Mouse (Mus musculus) lung, postnatal 4 days (tissue): ENCODE data around the gene Lypd5.

Source experiments
- DNase-seq, 2 experiments: peaks; one replicate each; pipeline ENCODE4 v3.0.0; 2021

The Lypd5 gene

DNA sequence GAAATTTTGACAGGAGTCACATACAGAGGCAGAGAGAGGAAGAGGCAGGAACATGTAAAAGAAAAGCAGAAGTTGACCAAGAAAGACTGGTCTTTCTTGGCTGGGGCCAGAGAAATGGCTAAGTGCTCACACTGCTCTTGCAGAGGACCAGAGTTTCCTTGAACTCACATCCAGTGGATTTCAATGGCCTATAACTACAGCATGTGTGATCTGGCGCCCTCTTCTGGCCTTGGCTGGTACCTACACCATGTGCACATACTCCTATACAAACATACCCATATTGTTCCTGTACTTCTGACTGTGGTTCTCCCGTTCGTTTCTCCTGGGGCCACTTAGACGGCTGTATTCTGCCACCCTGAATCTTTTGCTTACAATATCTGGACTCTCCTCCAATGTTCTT lies 12.0 kb downstream of the Lypd5 start:
- no peak for DNase-seq

DNA sequence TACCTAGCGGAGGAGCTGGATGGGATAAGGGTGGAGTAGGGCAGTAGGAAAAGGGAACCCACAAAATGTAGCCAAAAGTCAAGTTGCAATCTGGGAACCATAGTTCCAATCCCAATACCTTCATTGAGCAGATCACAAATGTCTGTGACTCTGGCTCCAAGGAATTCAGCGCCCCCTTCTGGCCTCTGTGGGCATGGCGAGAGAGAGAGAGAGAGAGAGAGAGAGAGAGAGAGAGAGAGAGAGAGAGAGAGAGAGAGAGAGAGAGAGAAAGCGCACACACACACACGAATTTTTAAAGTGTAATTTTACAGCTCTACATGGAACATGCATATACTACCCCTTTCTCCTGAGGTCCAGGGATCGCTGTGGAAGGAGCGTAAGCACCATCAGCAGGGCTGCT lies 14.2 kb downstream of the Lypd5 start:
- peak in 1 of 2 experiments; percentile 46 for DNase-seq

DNA sequence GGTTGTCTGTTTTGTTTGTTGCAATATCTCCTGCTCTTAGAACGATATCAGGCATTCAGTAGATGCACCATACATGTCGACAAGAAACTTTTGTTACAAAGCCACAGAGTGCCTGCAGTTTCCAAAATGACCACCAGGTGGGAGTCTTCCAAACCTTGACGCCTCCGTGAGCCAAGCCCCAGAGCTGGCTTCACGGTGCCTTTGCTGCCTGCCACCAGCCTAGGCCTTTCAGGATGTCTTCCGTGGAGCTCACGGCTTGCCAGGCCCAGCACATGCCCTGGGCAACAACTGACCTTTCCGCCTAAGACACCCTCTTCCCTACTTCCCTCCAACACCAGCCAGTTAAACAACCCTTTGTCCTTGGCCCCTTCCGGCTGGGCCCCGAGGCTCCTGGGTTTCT lies 15.8 kb downstream of the Lypd5 start:
- peak; percentile 65 to 85 for DNase-seq

DNA sequence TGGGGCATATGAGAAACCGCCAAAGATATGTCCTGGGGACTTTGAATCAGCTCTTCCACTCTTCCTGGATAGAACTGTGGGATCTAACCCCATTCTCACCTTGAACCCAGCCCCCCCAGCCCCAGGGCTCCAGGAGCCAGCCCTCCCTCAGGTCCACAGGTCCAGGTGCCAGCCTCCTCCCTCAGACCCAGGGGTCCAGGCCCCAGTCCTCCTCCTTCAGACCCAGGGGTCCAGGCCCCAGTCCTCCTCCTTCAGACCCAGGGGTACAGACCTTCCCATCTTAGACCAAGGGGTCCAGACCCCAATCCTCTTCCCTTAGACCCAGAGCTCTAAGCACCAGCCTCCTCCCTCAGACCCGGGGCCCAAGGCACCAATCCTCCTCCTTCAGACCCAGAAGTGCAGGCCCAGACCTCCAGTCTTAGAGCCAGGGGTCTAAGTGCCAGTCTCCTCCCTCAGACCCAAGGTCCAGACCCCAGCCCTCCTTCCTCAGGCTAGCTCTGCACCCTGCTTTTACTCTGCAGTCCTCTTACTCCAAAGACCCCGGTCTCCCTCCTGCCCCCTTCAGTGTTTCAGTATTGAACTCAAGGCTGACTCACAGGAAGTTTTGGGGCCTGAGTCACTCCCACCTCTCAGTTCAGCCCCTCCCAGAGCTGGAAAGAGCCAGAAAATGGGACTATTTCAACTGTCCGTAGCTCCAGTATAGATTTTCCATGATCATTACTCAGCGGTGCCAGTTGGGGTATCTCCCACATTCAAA lies 16.4 kb downstream of the Lypd5 start:
- no peak for DNase-seq

DNA sequence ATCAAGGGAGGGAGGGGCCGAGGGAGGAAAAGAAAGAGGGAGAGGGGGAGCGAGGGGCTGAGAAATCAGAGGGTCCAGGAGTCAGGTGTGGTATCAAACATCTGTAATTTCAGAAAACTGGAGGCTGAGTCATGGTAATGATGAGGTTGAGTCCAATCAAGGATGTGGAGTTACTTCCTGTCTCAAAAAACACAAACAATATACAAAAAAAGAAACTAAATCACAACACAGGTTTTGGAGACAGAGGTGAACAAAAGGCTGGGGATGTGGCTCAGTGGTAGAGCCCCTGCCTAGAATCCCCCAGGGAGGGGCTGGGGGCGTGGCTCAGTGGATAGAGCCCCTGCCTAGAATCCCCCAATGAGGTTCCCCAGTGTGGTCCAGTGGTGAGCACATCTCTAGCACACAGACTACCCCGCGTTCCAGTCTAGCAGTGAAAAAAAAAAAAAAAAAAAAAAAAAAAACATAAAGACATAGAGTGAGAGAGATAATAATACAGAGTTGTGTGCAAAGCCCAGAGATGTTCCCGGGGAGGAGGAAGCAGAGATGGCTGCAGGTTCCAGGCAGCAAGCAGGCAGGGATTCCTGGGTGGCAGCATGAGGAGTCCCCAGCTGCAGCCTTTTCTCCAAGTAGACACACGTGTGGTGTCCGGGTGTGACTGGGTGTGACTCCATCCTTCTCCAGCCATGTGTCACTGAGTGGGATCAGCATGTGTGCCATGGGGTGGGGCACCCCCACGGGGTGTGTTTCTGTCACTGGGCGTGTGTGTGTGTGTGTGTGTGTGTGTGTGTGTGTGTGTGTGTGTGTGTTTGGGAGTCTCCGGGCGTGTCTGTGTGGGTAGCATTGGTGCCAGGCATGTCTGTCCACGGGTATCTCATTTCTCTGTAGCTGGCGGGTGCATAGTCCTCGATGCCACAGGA lies 18.0 kb downstream of the Lypd5 start:
- DNase-seq = no peak

DNA sequence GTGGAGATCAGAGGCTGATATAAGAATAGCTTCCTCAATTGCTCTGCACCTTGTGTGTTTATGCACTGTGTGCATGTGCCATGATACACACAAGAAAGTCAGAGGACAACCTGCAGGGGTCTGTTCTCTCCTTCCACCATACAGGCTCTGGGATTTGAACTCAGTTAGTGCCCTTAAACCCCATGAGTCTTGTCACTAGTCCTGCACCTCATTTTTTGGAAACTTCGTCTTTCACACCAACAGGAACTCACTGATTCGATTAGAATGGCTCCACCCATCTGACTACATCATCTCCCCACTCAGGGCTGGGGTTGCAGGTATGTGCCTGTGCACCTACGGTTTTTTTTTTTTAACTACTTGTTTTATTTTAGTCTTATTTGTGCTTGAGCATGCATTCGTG lies 19.2 kb downstream of the Lypd5 start:
- DNase-seq = no peak

DNA sequence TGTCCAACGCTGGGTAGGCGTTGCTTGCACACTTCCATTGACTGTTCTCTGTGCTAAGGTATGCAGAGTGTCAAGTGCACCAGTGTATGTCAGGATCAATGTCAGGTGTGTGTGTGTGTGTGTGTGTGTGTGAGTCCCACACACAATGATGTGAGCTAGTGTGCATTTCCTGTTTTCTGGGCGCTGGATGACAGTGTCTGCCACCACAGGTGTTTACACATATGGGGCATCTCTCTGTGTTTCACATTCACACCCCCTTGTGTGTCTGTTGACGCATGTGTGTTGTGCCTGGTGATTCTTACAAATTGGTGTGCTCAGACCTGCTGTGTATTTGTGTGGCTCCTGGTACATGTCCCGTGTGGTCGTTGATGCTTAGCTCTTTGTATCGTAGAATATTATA lies 19.9 kb downstream of the Lypd5 start:
- DNase-seq = no peak

DNA sequence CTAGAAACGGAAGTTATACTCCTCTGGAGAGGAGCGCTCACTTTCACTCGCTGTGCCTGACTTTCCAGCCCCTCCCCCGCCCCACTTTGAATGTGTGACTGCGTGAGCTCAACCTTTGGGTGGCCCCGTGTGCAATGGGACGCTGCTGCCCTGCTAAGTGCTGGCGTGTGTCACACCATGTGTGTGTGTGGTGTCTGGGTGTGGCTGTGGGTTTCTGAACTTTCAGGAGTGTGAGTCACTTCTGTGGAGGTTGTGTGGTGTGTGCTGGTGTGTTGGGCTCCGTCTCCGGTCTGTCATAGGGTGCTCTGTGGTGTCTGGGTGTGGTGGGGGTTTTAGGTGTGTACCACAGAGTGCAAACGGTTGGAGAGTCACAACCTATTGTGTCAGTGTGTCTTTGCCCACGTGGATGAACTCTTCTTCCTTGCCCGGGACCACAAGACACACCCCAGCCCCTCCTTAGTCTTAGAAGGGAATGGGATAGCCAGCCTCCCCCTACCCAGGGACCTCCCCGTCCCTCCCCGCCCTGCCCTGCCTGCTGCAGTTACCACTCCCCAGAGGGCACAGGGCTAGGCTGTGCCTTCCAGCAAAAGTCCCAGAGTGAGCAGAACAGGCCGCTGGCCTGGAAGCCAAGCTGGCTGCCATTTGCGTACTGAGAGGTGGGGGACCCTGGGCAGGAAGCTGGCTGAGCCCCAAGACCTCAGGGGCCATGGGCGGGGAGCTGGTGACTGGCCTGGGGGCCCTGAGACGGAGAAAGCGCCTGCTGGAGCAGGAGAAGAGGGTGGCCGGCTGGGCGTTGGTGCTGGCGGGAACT lies 20.9 kb downstream of the Lypd5 start, which contains the start of gene Kcnn4:
Gene Kcnn4 (plus strand): TSS at position 533 of the 811 bp plus-strand sequence.
- DNase-seq = peak in 1 of 2 experiments; percentile 34

DNA sequence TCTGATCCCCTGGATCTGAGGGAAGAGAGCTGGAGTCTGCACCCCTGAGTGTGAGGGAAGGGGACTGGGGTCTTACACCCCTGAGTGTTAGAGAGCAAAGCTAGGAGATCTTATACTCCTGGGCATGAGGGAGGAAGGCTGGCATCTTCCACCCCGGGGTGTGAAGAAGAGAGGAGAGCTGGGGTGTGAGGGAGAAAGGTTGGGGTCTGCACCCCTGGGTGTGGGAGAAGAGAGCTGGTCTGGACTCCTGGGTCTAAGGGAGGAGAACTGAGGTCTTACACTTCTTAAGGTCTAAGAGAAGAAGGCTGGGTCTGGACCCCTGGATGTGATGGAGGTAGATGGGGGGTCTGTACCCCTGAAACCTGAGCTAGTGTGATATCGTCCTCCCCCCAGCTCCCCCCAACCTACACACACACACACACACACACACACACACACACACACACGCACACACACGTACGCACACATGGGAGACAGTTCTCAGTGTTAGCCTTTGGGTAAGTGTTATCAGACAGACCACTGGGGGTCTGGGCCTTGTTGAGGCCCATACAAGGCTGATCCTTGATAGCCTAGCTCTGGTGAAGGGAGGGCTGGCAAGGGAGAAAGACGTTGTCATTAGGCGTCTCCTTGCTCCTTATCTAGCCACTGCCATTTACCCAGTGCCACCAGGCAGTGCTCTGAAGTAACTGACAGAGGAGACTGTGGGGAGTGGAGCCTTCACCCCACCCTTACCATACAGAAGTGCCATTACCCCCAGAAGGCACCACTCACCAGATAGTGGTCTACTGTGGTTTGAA lies 22.2 kb downstream of the Lypd5 start:
- no peak for DNase-seq

DNA sequence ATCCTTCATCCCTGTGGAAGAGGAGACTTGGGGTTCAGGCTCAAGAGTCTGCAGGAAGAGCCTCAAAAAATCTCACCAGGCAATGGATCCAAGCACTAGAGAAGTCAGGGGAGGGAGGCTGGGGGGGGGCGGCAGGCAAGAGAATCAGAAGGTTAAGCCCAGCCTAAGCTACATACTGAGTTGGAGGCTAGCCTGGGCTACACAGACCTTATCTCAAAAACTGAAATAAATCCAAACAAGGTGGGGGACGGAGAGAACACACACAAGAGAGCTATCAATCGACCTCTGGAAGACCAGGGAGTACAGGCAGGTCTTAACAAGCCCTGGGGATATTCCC lies 22.8 kb downstream of the Lypd5 start:
- DNase-seq = no peak

DNA sequence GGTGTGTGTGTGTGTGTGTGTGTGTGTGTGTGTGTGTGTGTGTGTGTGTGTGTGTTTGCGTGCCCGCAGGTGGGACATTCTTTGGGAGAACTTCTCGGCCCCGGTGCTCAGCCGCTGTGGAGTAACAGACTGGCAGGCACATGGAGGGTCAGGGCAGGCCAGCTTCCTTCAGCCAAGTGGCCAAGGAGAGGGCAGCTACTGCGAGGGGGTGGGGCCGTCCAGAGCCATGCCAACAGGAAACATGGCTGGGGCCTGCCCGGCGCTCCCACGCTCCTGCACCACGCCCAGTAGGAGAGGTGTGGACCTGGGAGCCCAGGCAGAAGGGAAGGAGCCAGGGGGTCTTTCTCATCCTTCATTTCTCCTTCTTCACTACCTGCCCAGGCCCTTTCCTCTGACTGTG lies 23.3 kb downstream of the Lypd5 start:
- DNase-seq = peak; percentile 74 to 83

DNA sequence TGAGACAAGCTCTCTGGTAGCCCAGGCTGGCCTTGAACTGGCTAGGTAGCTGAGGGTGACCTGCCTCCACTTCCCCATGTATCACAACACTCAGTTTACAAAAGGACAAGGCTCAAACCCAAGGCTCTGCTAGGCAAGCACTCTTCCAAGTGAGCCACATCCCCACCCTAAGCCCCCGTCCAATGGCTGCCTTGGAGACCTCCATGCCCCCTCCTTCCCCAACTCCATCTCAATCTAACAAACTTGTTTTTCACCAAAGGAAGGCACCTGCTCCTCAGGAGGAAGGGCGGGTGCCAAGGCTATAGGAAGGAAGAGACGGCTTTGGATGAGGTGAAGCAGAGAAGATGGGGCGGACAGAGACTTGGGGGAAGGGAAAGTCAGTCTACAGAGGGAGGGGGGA lies 23.8 kb downstream of the Lypd5 start:
- no peak for DNase-seq

DNA sequence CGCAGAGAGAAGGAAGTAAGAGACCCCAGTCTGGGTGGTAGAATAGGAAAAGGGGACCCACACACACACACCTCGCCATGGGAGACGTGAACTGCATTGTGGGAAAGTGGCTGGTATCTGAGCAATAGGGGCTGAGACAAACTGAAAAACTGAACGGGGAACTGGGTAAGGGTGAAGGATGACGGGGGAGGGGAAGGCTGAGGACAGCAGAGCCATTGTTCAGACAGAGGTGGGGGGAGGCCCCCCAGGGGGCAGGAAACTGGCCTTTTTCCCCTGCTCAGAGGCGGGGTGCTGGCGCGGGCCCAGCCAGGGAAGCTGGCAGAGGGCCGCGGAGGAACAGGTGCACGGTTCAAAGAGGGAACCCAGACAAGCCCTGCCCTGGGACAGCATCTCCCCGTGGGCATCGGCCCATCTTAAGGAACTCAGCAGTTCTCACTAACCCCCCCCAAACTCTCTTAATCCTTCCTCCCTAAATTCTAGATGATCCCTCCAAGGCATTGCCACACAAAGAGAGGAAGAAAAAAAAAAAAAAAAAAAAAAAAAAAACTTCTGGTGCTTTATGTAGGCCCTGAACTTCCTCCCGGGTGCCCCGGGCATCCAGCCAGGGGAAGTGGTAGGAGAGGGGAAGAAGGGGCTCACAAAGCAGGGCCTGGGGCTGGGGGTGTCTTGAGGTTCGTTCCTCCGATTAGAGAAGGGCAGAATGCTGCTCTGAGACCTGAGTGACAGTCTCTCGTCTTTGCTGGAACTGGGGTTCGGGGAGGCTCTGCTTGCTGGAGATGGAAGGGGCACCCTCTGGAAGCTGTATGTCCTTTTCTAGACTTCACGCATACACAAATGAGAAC lies 24.8 kb downstream of the Lypd5 start:
- peak; percentile 74 to 81 for DNase-seq

DNA sequence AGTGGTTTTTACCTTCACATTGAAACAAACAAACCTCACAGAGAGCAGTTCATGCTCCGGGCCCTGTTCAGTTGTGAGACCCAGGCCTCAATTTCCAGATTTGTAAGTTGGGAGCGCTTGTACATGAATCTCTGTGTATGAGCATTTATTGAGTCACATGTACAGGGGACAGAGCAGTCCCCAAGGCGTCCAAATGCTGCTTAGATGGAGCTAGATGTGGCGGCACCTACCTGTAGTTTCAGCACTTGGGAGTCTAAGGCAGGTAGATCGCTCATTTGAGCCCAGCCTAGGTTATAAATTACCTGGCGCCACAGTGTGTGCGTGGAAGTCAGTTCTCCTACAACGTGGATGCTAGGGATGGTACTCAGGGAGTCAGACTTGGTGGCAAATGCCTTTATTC lies 27.5 kb downstream of the Lypd5 start:
- no peak for DNase-seq

DNA sequence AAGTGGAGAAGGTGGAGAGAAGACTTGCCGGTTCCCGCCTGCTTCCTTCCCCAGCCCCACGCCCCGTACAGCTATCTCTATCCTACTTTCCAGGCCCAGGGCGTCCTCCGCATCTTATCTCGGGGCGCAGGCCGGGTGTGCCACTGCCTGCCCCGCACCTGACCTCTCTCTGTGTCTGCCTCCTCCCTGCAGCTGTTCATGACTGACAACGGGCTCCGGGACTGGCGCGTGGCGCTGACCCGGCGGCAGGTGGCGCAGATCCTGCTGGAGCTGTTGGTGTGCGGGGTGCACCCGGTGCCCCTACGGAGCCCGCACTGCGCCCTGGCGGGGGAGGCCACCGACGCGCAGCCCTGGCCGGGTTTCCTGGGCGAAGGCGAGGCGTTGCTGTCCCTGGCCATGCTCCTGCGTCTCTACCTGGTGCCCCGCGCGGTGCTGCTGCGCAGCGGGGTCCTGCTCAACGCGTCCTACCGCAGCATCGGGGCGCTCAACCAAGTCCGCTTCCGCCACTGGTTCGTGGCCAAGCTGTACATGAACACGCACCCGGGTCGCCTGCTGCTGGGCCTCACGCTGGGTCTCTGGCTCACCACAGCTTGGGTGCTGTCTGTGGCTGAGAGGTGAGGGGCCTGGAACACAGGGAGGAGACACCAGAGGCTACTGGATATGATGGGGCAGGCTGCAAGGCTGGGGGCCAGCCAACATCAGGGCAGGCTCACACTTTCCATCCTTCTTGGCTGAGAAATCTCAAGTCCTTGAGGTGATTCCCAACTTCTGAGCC lies 28.3 kb downstream of the Lypd5 start:
- peak; percentile 69 to 71 for DNase-seq

DNA sequence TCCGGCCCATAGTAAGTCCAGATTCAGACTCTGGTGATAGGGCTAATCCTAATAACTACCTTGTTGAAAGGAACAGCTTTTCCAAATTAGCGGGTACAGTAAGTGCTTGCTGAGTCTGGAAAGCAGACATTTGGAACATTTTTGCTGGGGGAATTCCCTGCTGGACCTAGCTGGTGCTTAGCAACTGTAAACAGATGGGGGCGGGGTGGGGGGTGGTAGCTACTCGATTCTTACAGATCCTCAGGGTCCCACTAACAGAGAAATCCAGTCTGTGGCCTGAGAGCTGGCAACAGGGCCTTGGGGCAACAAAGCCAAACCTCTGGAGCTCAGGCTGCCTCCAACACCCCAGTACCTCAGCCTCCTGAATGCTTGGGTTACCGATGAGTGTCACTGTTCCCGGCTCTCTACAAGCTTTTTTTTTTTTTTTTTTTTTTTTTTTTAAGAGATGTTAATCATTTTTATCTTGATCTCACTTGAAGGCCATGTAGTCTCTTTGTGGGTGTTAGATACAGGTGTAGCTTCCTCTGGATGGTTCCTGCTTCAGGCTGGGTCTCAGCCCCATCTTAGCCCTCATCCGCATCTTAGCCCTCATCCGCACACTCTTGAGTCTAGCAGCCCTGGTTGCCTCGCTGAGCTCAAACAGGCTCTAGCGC lies 29.2 kb downstream of the Lypd5 start:
- no peak for DNase-seq

DNA sequence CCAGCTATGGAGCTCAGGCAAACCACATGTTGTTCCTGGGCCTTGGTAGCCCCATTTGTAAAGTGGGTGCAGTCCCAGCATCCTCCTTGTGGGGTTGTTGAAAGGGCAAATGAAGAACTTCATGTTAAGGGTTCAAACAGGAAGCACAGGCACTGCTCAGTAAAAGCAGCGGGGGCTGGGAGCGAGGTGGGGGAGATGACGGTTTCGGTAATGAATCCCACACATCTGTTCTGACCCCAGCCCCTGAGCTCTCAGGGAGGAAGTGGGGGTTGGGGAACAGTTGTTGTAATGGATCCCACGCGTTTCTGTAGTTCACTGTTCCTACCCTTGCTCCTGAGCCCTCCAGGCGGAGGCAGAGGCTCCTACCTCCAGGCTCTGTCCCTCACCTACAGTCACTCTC lies 30.9 kb downstream of the Lypd5 start:
- no peak for DNase-seq

DNA sequence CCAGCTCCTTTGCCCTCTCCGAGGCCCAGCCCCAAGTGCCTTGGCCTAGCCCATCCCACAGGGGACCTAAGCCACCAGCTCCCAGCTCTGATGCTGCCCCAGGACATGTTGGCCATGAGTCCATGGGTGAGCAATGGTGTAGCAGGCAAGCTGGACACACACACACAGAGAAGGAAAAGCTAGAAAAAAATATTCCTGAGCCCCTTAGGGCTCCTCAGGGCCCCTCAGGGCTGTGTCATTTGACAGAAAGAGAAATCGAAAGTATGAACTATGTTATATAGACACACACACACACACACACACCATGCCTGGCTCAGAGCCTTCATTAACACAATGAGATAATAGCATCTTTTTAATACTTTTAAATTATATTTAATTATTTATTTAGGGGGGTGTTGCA lies 31.4 kb downstream of the Lypd5 start:
- no peak for DNase-seq

DNA sequence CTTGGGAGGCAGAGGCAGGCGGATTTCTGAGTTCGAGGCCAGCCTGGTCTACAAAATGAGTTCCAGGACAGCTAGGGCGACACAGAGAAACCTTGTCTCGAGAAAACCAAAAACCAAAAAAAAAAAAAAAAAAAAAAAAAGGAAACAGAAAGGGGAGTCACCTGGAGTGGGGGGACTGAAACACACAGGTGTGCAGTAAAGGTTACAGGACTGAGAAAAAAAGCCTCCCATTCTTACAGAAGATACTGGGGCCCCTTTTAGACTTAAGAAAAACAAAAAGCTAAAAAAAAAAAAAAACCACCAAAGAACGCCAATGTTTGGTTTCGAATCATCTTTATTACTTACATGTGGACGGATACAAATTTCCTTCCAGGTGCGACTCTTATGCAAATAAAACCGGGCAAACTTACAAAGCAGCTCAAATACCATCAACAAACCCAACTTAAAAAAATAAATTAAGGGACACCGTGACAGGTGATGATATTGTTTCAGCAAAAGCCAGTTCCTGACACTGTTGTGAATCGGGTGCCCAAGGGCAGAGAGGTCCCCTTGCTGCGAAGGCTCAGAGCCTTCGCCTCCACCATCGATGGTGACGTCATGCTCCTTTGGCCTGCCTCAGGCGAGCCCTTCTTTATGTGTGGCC lies 33.9 kb downstream of the Lypd5 start:
- no peak for DNase-seq

DNA sequence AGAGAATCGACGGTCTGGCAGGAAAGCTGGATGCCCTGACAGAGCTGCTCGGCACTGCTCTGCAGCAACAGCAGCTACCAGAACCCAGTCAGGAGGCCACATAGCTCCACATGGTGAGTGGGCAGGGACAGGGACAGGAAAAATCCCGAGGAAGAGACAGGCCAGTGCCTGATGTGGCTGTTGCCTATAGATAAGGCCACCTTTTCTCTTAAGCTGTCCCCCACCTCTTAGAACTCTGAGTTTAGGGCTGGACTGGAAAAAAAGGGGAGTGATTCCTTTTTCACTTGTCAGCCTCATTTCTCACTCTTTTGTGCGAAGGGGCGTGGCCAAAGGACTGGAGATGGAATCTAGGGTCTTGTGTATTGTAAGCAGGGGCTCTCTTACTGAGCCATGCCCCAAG lies 35.1 kb downstream of the Lypd5 start:
- DNase-seq = no peak
